Mouse (Mus musculus) retina, postnatal 1 day (tissue): Measurements from ENCODE around the gene Smad5.

Source experiments
- DNase-seq: peaks from one replicate; pipeline ENCODE4 v3.0.0-alpha.2; 2012

The Smad5 gene

DNA sequence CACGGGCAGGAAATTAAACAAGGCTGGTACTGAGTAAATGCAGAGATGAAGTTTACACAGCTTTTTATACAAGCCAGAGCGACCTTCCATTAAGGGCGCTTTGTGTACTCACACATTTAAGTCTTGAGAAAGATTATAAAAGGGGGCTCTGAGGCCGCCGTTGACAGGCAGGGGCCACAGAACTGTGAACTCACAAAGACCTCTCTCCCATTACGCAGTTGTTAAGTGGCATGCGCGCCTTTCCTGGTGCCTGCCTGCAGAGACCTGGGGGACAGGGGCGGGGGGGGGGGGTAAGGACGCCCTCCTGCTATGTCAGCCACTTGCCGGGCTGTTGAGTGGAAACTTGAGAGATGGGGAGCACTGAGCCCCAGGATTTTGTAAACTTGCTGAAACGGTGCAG is 54.4 kb downstream of the Smad5 start:
- no peak for DNase-seq

DNA sequence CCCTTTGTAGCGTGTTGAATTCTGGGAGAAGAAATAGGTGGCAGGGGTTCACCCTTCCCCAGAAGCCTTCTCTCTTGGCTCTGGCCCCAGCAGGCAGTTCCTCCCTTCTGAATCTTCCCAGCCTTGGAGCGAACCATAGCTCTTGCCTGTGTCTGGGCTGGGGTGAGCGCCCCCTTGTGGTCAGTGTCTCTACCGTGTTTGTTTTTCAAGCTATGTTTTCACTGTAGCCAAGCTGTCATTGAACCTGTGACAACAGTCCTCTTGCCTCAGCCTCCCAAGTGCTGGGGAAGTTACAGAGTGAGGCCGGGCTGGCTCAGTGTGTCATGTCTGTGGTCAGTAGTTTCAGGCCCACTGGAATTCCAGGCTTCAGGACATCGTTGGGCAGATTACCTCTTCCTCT is 55.7 kb downstream of the Smad5 start:
- peak; percentile 85 for DNase-seq

DNA sequence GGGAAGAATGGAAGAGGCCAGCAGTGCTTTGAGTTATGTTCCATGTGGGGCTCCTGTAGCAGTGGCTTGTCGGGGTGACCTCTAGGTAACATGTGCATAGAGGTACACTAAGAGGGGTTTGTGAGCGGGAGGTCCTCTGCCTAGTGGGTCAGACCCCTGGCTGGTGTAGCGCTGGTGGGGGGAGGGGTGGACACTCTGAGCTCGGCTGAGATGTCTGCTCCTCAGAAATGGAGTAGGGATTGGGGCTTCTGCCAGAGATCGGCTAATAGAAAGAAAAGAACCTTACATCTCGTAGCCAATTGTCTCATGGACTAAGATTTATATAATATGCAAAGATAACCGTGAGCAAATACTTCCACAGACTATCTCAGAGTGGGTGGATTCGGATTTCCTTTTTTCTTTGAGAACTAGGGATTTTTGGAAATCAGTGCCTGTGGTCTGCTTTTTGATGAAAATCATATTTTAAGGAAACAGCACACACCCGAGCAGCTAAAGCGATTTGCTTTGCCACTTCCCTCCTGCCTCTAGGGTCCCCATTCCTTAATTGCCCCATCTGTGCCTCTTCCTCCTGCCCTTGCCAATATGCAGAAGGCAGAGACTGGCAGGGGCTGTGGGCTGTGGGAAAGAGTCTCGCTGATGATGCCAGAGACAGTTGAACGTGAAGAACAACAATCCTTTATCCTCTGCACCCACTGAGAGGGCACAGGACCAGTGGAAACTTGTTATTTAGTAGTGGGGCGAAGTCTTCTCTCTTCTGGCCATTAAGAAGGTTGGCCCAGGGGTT is 59.8 kb downstream of the Smad5 start:
- no peak for DNase-seq

DNA sequence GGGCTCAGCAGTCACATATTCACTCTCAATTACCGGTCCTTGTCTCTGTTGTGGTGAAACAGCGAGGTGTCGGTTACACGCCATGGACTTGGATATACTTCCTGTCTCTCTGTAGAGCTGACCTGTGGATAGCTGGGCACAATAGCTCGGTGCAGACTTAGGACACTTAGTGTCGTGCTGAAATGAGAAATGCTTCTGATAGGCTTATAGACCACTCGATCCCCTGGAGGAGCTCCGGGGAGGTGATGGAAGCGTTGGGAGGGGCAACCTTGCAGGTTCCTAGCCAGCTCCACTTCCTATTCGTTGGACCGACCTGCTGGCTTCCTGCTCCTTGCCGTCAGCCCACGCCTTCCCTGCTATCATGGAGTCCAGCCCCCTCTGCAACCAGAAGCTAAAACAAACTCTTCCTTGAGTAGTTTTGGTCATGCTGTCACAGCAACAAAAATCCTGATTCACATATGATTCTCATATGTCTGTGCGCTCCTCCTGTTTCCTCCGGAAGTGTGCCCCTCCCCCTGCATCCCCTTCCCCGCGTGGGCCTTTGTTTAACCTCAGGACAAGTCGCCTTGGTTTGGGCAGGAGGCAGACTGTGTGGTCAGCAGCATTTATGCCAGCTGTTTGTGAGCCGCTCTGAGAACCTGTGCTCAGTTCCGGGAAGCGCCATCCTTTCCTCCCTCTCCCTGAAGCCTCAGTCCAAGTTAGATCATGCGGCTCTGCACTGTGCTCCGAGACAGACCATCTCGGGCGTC is 62.6 kb downstream of the Smad5 start:
- no peak for DNase-seq

DNA sequence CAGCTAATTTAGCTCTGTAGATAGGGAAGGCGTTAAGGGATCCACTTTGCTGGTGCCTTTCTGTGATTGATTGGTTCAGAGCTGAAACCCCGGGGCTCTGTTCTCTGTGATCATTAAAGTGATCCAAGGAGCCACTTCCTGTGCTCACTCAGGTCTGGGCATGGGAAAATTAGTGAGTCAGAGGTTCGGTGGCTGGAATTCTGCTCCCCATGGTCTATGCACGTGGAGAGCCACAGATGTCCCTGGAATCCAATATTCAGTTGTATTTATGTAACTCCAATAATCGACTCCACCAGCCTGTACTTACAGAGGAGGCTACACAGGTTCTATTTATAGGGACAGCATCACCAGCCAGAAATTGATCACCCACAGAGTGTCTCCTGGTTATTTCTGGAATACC is 63.4 kb downstream of the Smad5 start:
- DNase-seq, result no peak

DNA sequence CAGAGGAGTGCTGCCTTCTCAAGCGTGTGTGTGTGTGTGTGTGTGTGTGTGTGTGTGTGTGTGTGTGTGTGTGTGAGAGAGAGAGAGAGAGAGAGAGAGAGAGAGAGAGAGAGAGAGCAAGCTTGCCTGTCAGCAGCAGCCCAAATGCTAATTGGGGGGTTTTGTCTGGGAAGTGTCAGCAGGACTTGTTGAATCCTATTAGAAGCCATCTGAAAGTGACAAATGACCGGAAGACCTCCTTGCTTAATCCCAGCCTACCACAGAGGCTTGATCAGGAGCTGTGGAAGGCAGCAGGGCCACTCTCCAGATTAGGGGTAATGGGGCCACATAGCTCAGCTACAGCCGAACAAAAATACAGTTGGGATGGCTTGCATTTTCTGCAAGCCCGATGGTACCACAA is 66.6 kb downstream of the Smad5 start:
- peak; percentile 84 for DNase-seq

DNA sequence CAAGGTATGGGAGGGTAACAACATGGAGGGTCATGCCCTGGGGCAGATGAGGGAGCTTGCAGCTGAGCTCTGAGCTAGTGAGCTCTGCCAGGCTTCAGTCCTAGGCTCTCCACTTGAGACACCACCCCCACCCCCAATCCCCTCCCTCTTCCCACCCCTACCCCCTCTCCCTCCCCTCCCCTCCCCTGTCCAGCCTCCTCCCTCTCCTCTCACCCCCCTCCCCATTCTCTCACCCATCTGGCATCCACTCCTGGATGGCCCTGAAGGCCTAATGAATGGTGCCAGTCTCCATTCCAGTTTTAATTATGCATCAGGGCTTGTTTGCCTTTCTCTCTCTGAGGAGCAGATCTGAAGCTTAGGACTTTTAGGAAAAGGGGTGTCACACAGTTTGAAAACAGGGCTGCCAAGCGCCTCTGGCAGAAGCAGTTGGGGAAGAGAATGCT is 67.3 kb downstream of the Smad5 start:
- DNase-seq, result peak; percentile 88

DNA sequence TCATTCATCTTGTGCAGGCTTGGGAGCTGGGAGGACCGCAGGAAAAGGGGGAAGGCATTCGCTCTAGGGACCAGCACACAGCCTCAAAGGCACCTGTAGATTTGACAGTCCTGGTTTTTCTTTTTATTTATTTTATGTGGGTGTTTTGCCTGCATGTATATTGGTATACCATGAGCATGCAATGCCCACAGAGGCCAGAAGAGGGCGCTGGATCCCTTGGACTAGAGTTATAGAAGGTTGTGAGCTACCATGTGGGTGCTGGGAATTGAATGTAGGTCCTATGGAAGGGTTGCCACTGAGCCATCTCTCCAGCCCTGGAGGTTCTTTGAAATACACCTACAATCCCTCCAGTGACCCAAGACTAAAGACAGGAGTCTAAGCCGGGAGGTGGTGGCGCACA is 68.0 kb downstream of the Smad5 start:
- no peak for DNase-seq

DNA sequence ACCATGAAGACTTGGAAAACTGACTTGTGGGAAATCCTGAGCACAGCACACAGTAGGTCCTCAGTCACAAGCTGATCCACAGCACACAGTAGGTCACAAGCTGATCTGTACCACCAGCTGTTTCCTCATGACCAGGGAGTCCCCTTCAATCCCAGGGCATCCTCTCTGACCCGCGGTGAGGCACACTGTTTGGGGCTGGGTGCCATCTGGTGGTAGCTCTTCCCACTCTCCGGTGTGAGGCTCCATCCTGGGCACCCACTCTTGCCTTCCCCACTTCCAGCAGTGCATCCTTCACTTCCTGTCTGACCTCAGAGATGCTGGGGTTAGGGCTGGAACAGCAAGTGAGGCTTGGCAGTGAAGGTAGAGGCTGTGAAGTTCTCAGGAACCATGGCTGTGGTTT is 69.8 kb downstream of the Smad5 start:
- DNase-seq, result no peak

DNA sequence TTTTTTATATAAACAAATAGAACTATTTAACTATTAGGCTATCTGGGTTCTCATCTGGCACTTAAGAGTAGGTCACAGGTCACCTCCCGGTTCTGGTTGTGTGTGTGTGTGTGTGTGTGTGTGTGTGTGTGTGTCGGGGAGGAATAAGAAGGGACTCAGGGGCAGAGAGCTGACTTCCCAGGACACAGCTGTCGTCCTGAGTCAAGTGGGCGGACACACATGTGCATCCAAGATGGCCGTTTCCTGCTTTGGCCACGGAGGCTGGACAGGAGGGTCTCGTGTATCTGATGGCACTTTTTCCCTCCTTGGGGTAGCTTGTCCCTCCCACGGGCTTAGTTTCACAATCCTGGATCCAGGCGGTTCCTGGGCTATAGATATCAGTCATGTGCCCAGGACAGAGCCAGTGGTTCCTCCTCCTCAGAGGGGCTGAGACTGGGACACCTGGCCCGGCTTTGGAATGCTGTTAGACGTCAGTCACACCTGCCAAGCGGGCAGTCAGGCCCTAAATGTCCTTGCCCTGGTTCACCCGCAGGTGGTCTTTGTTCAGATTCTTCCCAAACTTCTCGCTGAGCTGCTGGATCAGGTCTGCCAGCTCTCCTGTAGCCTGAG is 70.6 kb downstream of the Smad5 start:
- DNase-seq, result no peak

DNA sequence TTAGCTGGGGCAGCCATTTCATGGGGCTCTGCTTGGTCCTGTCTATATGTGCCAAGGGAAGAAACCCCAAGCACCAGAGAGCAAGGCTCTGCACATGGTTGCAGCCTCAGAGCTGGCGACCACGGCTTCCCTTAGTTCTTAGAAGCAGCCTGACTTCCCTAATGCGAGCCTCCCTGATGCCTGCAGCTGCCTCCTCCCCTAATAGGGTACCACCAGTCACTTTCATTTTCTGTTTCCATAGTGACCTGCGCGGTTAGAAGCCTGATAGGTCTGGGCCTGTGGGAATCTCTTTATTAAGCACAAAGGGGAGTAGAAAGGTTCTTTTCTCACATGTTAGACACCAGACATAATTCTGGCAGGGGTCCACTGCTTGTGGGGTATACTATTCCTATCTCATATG is 71.5 kb downstream of the Smad5 start:
- DNase-seq, result peak; percentile 85

DNA sequence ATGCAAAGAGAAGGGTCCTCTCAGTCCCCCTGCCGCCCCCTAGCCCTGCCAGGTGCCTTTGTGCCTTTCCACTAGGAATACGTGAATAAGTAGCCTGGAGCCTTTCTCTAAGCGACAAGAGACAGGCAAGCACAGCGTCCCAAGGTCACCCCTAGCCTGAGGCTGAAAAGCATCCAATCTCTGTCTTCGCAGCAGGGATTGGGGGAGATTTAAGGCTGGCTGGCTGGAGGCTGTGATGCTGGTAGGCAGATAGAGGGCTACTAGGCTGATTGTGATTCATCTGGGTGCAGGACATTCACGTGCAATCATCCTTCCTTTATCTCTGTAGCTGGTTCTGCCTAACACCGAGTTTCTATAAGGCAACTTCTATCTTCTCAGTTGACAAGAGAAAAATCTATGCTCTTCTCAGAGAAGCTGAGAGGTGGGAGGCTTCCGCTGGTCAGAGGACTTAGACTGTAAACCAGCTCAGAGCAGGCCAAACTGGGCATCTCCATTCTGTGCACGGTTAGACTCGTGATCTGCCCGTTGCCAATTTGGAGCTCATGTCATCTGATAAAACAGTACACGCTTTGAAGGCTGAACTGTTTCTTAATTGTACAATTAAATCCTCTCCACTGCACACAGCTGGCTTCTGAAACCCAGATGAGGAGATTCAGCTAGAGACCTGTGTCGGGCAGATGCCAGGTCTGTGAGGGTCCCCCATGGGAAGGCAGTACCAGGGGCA is 78.1 kb downstream of the Smad5 start:
- DNase-seq, result peak; percentile 54

DNA sequence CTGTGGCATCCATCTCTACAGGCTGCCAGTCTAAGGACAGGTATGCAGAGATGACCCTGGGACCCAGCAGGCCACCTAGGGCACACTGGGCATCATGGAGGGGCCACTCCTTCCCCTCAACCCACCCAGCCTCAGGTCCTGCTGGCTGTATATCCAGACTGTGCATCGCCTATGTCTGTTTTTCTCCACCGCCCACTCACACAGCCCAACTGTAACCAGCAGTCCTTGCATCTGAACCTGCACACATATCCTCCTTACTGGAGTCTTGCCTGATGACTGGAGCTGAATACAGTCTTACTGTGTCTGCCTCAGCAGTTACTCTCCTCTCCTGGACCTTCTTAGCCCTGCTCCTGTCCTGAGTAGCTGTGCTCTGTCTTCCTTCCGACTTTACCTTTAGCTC is 78.9 kb downstream of the Smad5 start:
- DNase-seq, result no peak

DNA sequence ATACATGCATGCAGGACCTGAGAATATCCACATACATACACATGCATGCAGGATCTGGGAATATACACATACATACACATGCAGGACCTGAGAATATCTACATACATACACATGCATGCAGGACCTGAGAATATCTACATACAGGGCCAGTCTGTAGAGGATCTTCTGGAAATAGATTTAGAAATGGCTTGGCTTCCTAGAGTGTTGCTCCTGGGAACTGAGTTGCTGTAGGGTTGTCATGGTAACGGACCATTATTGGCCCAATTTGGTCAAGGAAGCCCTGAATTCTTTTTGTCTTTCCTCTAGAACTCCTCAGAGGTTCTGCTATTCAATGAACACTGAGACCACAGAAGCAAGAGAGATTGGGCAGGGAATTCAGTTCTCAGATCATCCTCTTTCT is 79.8 kb downstream of the Smad5 start:
- no peak for DNase-seq

DNA sequence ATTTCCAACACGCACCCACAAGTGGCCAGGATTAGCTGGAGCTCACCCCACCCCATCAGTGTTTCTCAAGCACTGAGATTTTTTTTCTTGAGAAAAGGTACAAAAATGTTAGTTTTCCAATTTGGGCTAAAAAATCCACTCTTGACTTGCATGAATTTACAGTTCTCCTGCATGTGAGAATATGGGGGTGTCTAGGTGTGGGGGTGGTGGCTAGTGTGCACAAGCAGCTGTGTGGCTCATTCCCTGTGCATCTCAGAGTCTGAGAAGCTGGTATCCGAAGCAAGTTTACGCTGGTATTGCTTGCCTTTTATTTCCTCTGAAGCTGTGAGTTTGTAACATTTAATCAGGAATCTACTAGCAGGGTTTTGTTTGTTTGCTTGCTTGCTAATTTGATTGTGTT is 87.9 kb downstream of the Smad5 start:
- DNase-seq, result no peak
